Mouse (Mus musculus) MEL (cell line): ENCODE data around the gene Ptpro. TPM values are rescaled to one million over a fixed set of nuclear protein-coding genes. Genes with fewer than 3 reads are reported as not detected.

Experiments
- DNase-seq: peaks from one replicate; pipeline ENCODE4 v3.0.0; 2011; ENCODE audit warnings: low read depth, low spot score
- H3K27ac ChIP-seq: 2 replicates; pipeline ENCODE4 v1.5.1; 2012; ENCODE audit warnings: low read depth, mild to moderate bottlenecking, control low read depth, low read length, moderate library complexity; ENCODE audit not compliant: control insufficient read depth
- H3K27me3 ChIP-seq, 2 experiments: fragments of 150-350 bp in 1 of 2; sonication (generic) in 1 of 2; 2 replicates each; pipeline ENCODE4 v1.6.1; 2012; ENCODE audit warnings: low read length in 2 of 2, mild to moderate bottlenecking in 2 of 2, improper control_type of control experiment in 1 of 2, moderate library complexity in 1 of 2; ENCODE audit not compliant: insufficient read depth in 2 of 2, control insufficient read depth in 1 of 2
- H3K36me3 ChIP-seq, 2 experiments: 2 replicates each; pipeline ENCODE4 v1.6.1; 2012 to 2014; ENCODE audit warnings: low read length in 2 of 2, improper control_type of control experiment in 1 of 2, inconsistent platforms in 1 of 2, mild to moderate bottlenecking in 1 of 2; ENCODE audit not compliant: insufficient read depth in 2 of 2, control insufficient read depth in 1 of 2
- H3K4me1 ChIP-seq, 2 experiments: fragments of 150-350 bp in 1 of 2; sonication (generic) in 1 of 2; 2 replicates each; pipeline ENCODE4 v1.6.1; 2012; ENCODE audit warnings: low read length in 2 of 2, improper control_type of control experiment in 1 of 2, mild to moderate bottlenecking in 1 of 2; ENCODE audit not compliant: insufficient read depth in 2 of 2, control insufficient read depth in 1 of 2
- H3K4me3 ChIP-seq, 2 experiments: fragments of 150-350 bp in 1 of 2; sonication (generic) in 1 of 2; 2 replicates each; pipeline ENCODE4 v1.5.1; 2012; ENCODE audit warnings: low read depth in 2 of 2, low read length in 2 of 2, mild to moderate bottlenecking in 2 of 2, moderate library complexity in 2 of 2, control low read depth in 1 of 2, improper control_type of control experiment in 1 of 2; ENCODE audit not compliant: control insufficient read depth in 1 of 2, insufficient read depth in 1 of 2
- H3K79me2 ChIP-seq: 2 replicates; pipeline ENCODE4 v1.6.1; 2012; ENCODE audit warnings: mild to moderate bottlenecking, low read length, moderate library complexity; ENCODE audit not compliant: control insufficient read depth, poor library complexity, insufficient read depth
- H3K9ac ChIP-seq: 2 replicates; pipeline ENCODE4 v1.6.1; 2012; ENCODE audit warnings: low read depth, mild to moderate bottlenecking, control low read depth, low read length, moderate library complexity; ENCODE audit not compliant: control insufficient read depth, poor library complexity, severe bottlenecking
- H3K9me3 ChIP-seq: fragments of 150-350 bp; sonication (generic); replicated peaks from 2 replicates; pipeline ENCODE4 v1.6.1; 2012; ENCODE audit warnings: mild to moderate bottlenecking, low read length, improper control_type of control experiment, moderate library complexity; ENCODE audit not compliant: insufficient read depth
- CHD1 ChIP-seq: IDR thresholded peaks from 2 replicates; pipeline ENCODE4 v1.6.1; 2012; ENCODE audit warnings: low read depth, mild to moderate bottlenecking, inconsistent platforms, low read length, improper control_type of control experiment
- CHD2 ChIP-seq: IDR thresholded peaks from 2 replicates; pipeline ENCODE4 v1.6.1; 2011; ENCODE audit warnings: low read length, improper control_type of control experiment
- E2F4 ChIP-seq: IDR thresholded peaks from 2 replicates; pipeline ENCODE4 v1.6.1; 2011; ENCODE audit warnings: low read depth, low read length, improper control_type of control experiment, borderline replicate concordance
- EP300 ChIP-seq, 2 experiments: IDR thresholded peaks; 2 replicates each; pipeline ENCODE4 v1.6.1; 2011; ENCODE audit warnings: improper control_type of control experiment in 2 of 2, low read length in 2 of 2, low read depth in 1 of 2, mild to moderate bottlenecking in 1 of 2
- ETS1 ChIP-seq: IDR thresholded peaks from 2 replicates; pipeline ENCODE4 v1.6.1; 2012; ENCODE audit warnings: low read depth, mild to moderate bottlenecking, inconsistent platforms, low read length, improper control_type of control experiment, moderate library complexity
- GABPA ChIP-seq: IDR thresholded peaks from 2 replicates; pipeline ENCODE4 v1.6.1; 2012; ENCODE audit warnings: low read depth, mild to moderate bottlenecking, inconsistent platforms, low read length, improper control_type of control experiment, moderate library complexity
- GATA1 ChIP-seq: IDR thresholded peaks from 2 replicates; pipeline ENCODE4 v1.6.1; 2011; ENCODE audit warnings: low read depth, low read length, improper control_type of control experiment
- HCFC1 ChIP-seq: IDR thresholded peaks from 2 replicates; pipeline ENCODE4 v1.6.1; 2012; ENCODE audit warnings: low read depth, mild to moderate bottlenecking, inconsistent platforms, low read length, improper control_type of control experiment, moderate library complexity
- JUND ChIP-seq: IDR thresholded peaks from 2 replicates; pipeline ENCODE4 v1.6.1; 2011; ENCODE audit warnings: low read depth, mild to moderate bottlenecking, improper control_type of control experiment, low read length
- MAFK ChIP-seq: IDR thresholded peaks from 2 replicates; pipeline ENCODE4 v1.6.1; 2011; ENCODE audit warnings: low read depth, mild to moderate bottlenecking, low read length, improper control_type of control experiment, borderline replicate concordance
- MAX ChIP-seq: IDR thresholded peaks from 2 replicates; pipeline ENCODE4 v1.6.1; 2011; ENCODE audit warnings: low read length, improper control_type of control experiment
- MAZ ChIP-seq: IDR thresholded peaks from 2 replicates; pipeline ENCODE4 v1.6.1; 2012; ENCODE audit warnings: low read depth, mild to moderate bottlenecking, inconsistent platforms, low read length, improper control_type of control experiment
- MXI1 ChIP-seq: IDR thresholded peaks from 2 replicates; pipeline ENCODE4 v1.6.1; 2011; ENCODE audit warnings: mild to moderate bottlenecking, low read depth, low read length, improper control_type of control experiment
- MYC ChIP-seq: IDR thresholded peaks from 2 replicates; pipeline ENCODE4 v1.6.1; 2011; ENCODE audit warnings: low read depth, mild to moderate bottlenecking, low read length, improper control_type of control experiment, moderate library complexity
- POLR2AphosphoS5 ChIP-seq: IDR thresholded peaks from 2 replicates; pipeline ENCODE4 v1.6.1; 2012; ENCODE audit warnings: low read depth, borderline replicate concordance, mild to moderate bottlenecking, inconsistent platforms, low read length, moderate library complexity, mixed read lengths
- RAD21 ChIP-seq: IDR thresholded peaks from 2 replicates; pipeline ENCODE4 v1.6.1; 2011; ENCODE audit warnings: mild to moderate bottlenecking, low read depth, low read length, improper control_type of control experiment
- TAL1 ChIP-seq: IDR thresholded peaks from 2 replicates; pipeline ENCODE4 v1.6.1; 2012; ENCODE audit warnings: mild to moderate bottlenecking, inconsistent platforms, low read length, moderate library complexity, mixed read lengths
- TBP ChIP-seq: IDR thresholded peaks from 2 replicates; pipeline ENCODE4 v1.8.0; 2011; ENCODE audit warnings: low read depth, low read length, improper control_type of control experiment
- TCF12 ChIP-seq: IDR thresholded peaks from 2 replicates; pipeline ENCODE4 v1.6.1; 2014; ENCODE audit warnings: low read depth, mild to moderate bottlenecking, inconsistent platforms, low read length, improper control_type of control experiment, moderate library complexity
- USF1 ChIP-seq: IDR thresholded peaks from 2 replicates; pipeline ENCODE4 v1.6.1; 2014; ENCODE audit warnings: low read depth, mild to moderate bottlenecking, inconsistent platforms, low read length, improper control_type of control experiment, moderate library complexity
- USF2 ChIP-seq, 2 experiments: IDR thresholded peaks; 2 replicates each; pipeline ENCODE4 v1.6.1; 2011 to 2012; ENCODE audit warnings: improper control_type of control experiment in 2 of 2, low read length in 2 of 2, borderline replicate concordance in 1 of 2, inconsistent platforms in 1 of 2, low read depth in 1 of 2, mild to moderate bottlenecking in 1 of 2; ENCODE audit not compliant: insufficient read depth in 1 of 2
- ZC3H11A ChIP-seq: IDR thresholded peaks from 2 replicates; pipeline ENCODE4 v1.6.1; 2012; ENCODE audit warnings: low read depth, mild to moderate bottlenecking, inconsistent platforms, low read length, improper control_type of control experiment
- ZKSCAN1 ChIP-seq: IDR thresholded peaks from 2 replicates; pipeline ENCODE4 v1.6.1; 2012; ENCODE audit warnings: low read depth, mild to moderate bottlenecking, inconsistent platforms, low read length, improper control_type of control experiment, moderate library complexity
- ZMIZ1 ChIP-seq: IDR thresholded peaks from 2 replicates; pipeline ENCODE4 v1.6.1; 2012; ENCODE audit warnings: low read depth, mild to moderate bottlenecking, inconsistent platforms, low read length, improper control_type of control experiment, moderate library complexity
- ZNF384 ChIP-seq: IDR thresholded peaks from 2 replicates; pipeline ENCODE4 v1.6.1; 2012; ENCODE audit warnings: low read depth, mild to moderate bottlenecking, inconsistent platforms, low read length, improper control_type of control experiment
- polyA plus RNA-seq, 2 experiments: library from polyadenylated mRNA; stranded (reverse) in 1 of 2; unstranded in 1 of 2; fragments of >175 nt in 1 of 2; fragments of >200 nt in 1 of 2; gene quantifications; 2 replicates each; pipeline versions ENCODE4 v1.2.1 to v1.2.4; 2012; ENCODE audit warnings: low replicate concordance in 2 of 2, low read depth in 1 of 2; ENCODE audit not compliant: insufficient read length in 2 of 2, insufficient read depth in 1 of 2, missing spikeins in 1 of 2
- total RNA-seq: library from RNA; depleted of rRNA; stranded (reverse); fragments of 300-350 nt; gene quantifications from 2 replicates; pipeline ENCODE4 v1.2.3, GENCODE M21; 2012

Gene Ptpro
- total and polyA plus RNA-seq, 3 experiments, result not detected

DNA sequence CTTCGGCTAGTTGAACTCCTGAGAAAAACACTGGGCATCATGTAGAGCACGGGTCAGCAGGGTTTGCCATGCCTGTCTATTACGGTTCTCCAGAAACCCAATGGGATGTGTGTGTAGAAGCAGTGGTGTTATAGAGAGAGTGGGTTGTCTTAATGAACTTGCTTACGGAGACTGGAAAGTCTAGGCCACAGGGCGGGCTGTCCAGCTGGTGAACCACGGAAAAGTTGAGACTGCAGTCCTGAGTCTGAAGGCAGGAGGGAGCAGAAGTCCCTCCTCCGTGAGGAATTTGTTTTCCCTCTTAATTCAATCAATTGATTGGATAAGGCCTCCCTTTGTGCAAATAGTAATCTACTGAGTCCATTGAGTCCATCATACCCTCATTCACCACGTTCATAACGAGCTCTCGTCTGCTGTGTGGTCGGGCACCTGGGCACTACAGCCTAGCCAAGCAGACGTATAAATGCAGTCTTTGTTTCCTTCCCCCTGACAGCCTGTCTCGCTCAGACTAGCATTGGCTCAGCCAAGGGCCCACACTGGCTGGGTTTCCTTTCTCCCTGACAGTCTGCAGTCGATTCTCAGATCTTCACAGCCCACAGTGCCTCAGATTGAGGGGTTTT is 181.5 kb downstream of the Ptpro start:
- no peak overlapping the region for H3K27ac ChIP-seq
- no peaks in the 10 kb centered on the region for H3K4me1 ChIP-seq
- H3K9ac ChIP-seq, result no peak overlapping the region
- H3K9me3 ChIP-seq, result no peaks in the 10 kb centered on the region
- no peaks in the 10 kb centered on the region for H3K79me2 ChIP-seq
- H3K36me3 ChIP-seq, result no peaks in the 10 kb centered on the region
- TF ChIP-seq EP300 (IDR thresholded peaks at IDR 0.05; ENCODE audit: low read depth in 1 of 2, low read length in 2 of 2), result no peak
- no peak for TF ChIP-seq E2F4
- no peak for TF ChIP-seq RAD21
- TF ChIP-seq USF2 (IDR thresholded peaks at IDR 0.05; ENCODE audit: borderline replicate concordance in 1 of 2, insufficient read depth in 1 of 2, low read depth in 1 of 2, low read length in 2 of 2), result no peak
- TF ChIP-seq MYC, result no peak
- TF ChIP-seq TBP, result no peak
- TF ChIP-seq HCFC1, result no peak
- TF ChIP-seq MXI1, result no peak
- no peak for TF ChIP-seq ZMIZ1
- TF ChIP-seq JUND, result no peak
- TF ChIP-seq MAZ, result no peak
- no peak for TF ChIP-seq ZNF384
- TF ChIP-seq TAL1, result no peak
- no peak for TF ChIP-seq ETS1
- no peak for TF ChIP-seq CHD1
- TF ChIP-seq USF1, result no peak
- TF ChIP-seq GATA1, result no peak
- TF ChIP-seq ZKSCAN1, result no peak
- no peak for TF ChIP-seq MAFK
- no peaks in the 10 kb centered on the region for H3K27me3 ChIP-seq
- H3K4me3 ChIP-seq, result no peak overlapping the region
- no peak for DNase-seq

GRCm38 (mm10) chr6:137437486-137437885 is 185.4 kb downstream of the Ptpro start:
- Histone ChIP-seq H3K79me2 (no peaks in the 10 kb centered on the region), H3K27me3 (no peaks in the 10 kb centered on the region), H3K36me3 (no peaks in the 10 kb centered on the region), H3K9me3 (no peaks in the 10 kb centered on the region), H3K27ac (no peak overlapping the region), H3K4me3 (no peak overlapping the region), H3K4me1 (no peaks in the 10 kb centered on the region), H3K9ac (no peak overlapping the region)
- no peak for TF ChIP-seq MXI1
- TF ChIP-seq GABPA, result no peak
- no peak for TF ChIP-seq ETS1
- TF ChIP-seq MAZ, result no peak
- no peak for TF ChIP-seq E2F4
- no peak for TF ChIP-seq CHD2
- TF ChIP-seq ZC3H11A, result no peak
- no peak for TF ChIP-seq TCF12
- no peak for TF ChIP-seq POLR2AphosphoS5
- TF ChIP-seq HCFC1, result no peak
- TF ChIP-seq ZKSCAN1, result no peak
- TF ChIP-seq USF1, result no peak
- TF ChIP-seq ZMIZ1, result no peak
- no peak for TF ChIP-seq MAX
- TF ChIP-seq JUND, result no peak
- DNase-seq, result no peak
